Mouse (Mus musculus): ENCODE measurements at regions not wholly inside any gene's neighbourhood (a gene's known extent, or its start where the extent isn't known, plus 50 kb on each side); places are given as distances from the start of the nearest gene placed in this dataset.
A peak's percentile ranks its signal among the peaks of the same experiment; 100 is the strongest.

- ATAC-seq (ENCODE audit: insufficient read depth) (no peak), DNase-seq (peak; percentile 4)
- H3K4me2 ChIP-seq: no peak overlapping the region
- no peaks in the 10 kb centered on the region for H3K36me3 ChIP-seq (ENCODE audit: insufficient read depth)
- no peak overlapping the region for H3K9ac ChIP-seq
- H3K4me3 ChIP-seq (ENCODE audit: low read depth, low read length): no peak overlapping the region
- TF ChIP-seq CTCF (IDR thresholded peaks at IDR 0.05; ENCODE audit: low read depth): peak; percentile 40
- no peak overlapping the region for H3K27ac ChIP-seq (ENCODE audit: low read depth)
- WGBS: 65% methylated on average over 6 of the region's 6 CpGs
- H3K9me3 ChIP-seq (ENCODE audit: low read depth, low read length): no peaks in the 10 kb centered on the region
- H3K27me3 ChIP-seq (ENCODE audit: insufficient read depth, low read length): no peaks in the 10 kb centered on the region
- H3K4me1 ChIP-seq (ENCODE audit: insufficient read depth): no peaks in the 10 kb centered on the region
Measured at GRCm38 (mm10) chr8:113111665-113112064, 523.7 kb upstream of the Mon1b start.

GRCm38 (mm10) chr8:113114165-113114700, 521.2 kb upstream of the Mon1b start:
- peak; percentile 38; the same call in 1 of the 2 replicates for ATAC-seq (ENCODE audit: insufficient read depth)
- 39% methylated on average over 3 of the region's 3 CpGs for WGBS
- H3K27me3 ChIP-seq (ENCODE audit: insufficient read depth, low read length): no peaks in the 10 kb centered on the region
- H3K4me1 ChIP-seq (ENCODE audit: insufficient read depth): no peaks in the 10 kb centered on the region
- no peak overlapping the region for H3K9ac ChIP-seq
- H3K4me2 ChIP-seq: no peak overlapping the region
- peak; percentile 35 for DNase-seq
- H3K27ac ChIP-seq (ENCODE audit: low read depth): no peak overlapping the region
- TF ChIP-seq CTCF (IDR thresholded peaks at IDR 0.05; ENCODE audit: low read depth): no peak
- H3K36me3 ChIP-seq (ENCODE audit: insufficient read depth): no peaks in the 10 kb centered on the region
- no peaks in the 10 kb centered on the region for H3K9me3 ChIP-seq (ENCODE audit: low read depth, low read length)
- H3K4me3 ChIP-seq (ENCODE audit: low read depth, low read length): no peak overlapping the region

GRCm38 (mm10) chr8:113117241-113117640, 518.1 kb upstream of the Mon1b start:
- Histone ChIP-seq H3K4me2 (no peak overlapping the region), H3K4me3 (ENCODE audit: low read depth, low read length) (no peak overlapping the region), H3K9me3 (ENCODE audit: low read depth, low read length) (no peaks in the 10 kb centered on the region), H3K4me1 (ENCODE audit: insufficient read depth) (no peaks in the 10 kb centered on the region), H3K27ac (ENCODE audit: low read depth) (no peak overlapping the region), H3K9ac (no peak overlapping the region), H3K27me3 (ENCODE audit: insufficient read depth, low read length) (no peaks in the 10 kb centered on the region), H3K36me3 (ENCODE audit: insufficient read depth) (no peaks in the 10 kb centered on the region)
- TF ChIP-seq CTCF (IDR thresholded peaks at IDR 0.05; ENCODE audit: low read depth): no peak
- WGBS: 83% methylated on average over 9 of the region's 9 CpGs
- ATAC-seq (ENCODE audit: insufficient read depth) (no peak), DNase-seq (no peak)

GRCm38 (mm10) chr8:113125586-113125985, 509.8 kb upstream of the Mon1b start:
- Histone ChIP-seq H3K36me3 (ENCODE audit: insufficient read depth) (no peaks in the 10 kb centered on the region), H3K4me1 (ENCODE audit: insufficient read depth) (no peaks in the 10 kb centered on the region), H3K27me3 (ENCODE audit: insufficient read depth, low read length) (no peaks in the 10 kb centered on the region), H3K4me3 (ENCODE audit: low read depth, low read length) (no peak overlapping the region), H3K9ac (no peak overlapping the region), H3K27ac (ENCODE audit: low read depth) (no peak overlapping the region), H3K9me3 (ENCODE audit: low read depth, low read length) (no peaks in the 10 kb centered on the region), H3K4me2 (no peak overlapping the region)
- DNase-seq (no peak), ATAC-seq (ENCODE audit: insufficient read depth) (no peak)
- TF ChIP-seq CTCF (IDR thresholded peaks at IDR 0.05; ENCODE audit: low read depth): no peak
- WGBS: 34% methylated on average over 6 of the region's 6 CpGs

- Histone ChIP-seq H3K36me3 (ENCODE audit: insufficient read depth) (no peaks in the 10 kb centered on the region), H3K4me1 (ENCODE audit: insufficient read depth) (no peaks in the 10 kb centered on the region), H3K9ac (no peak overlapping the region), H3K27ac (ENCODE audit: low read depth) (no peak overlapping the region), H3K4me2 (no peak overlapping the region), H3K4me3 (ENCODE audit: low read depth, low read length) (no peak overlapping the region), H3K27me3 (ENCODE audit: insufficient read depth, low read length) (no peaks in the 10 kb centered on the region), H3K9me3 (ENCODE audit: low read depth, low read length) (no peaks in the 10 kb centered on the region)
- ATAC-seq (ENCODE audit: insufficient read depth): no peak
- no peak for DNase-seq
- TF ChIP-seq CTCF (IDR thresholded peaks at IDR 0.05; ENCODE audit: low read depth): no peak
Measured at GRCm38 (mm10) chr8:113137361-113137760, 498.0 kb upstream of the Mon1b start.

GRCm38 (mm10) chr8:113140021-113140420, 495.4 kb upstream of the Mon1b start:
- no peak for TF ChIP-seq CTCF (IDR thresholded peaks at IDR 0.05; ENCODE audit: low read depth)
- ATAC-seq (ENCODE audit: insufficient read depth): no peak
- Histone ChIP-seq H3K9ac (no peak overlapping the region), H3K27me3 (ENCODE audit: insufficient read depth, low read length) (no peaks in the 10 kb centered on the region), H3K36me3 (ENCODE audit: insufficient read depth) (no peaks in the 10 kb centered on the region), H3K27ac (ENCODE audit: low read depth) (no peak overlapping the region), H3K9me3 (ENCODE audit: low read depth, low read length) (no peaks in the 10 kb centered on the region), H3K4me3 (ENCODE audit: low read depth, low read length) (no peak overlapping the region), H3K4me2 (no peak overlapping the region), H3K4me1 (ENCODE audit: insufficient read depth) (no peaks in the 10 kb centered on the region)
- 74% methylated on average over 1 of the region's 1 CpGs for WGBS
- DNase-seq: no peak

- no peak for ATAC-seq (ENCODE audit: insufficient read depth)
- 74% methylated on average over 1 of the region's 1 CpGs for WGBS
- Histone ChIP-seq H3K4me3 (ENCODE audit: low read depth, low read length) (no peak overlapping the region), H3K9ac (no peak overlapping the region), H3K27me3 (ENCODE audit: insufficient read depth, low read length) (no peaks in the 10 kb centered on the region), H3K4me2 (no peak overlapping the region), H3K9me3 (ENCODE audit: low read depth, low read length) (no peaks in the 10 kb centered on the region), H3K27ac (ENCODE audit: low read depth) (no peak overlapping the region), H3K36me3 (ENCODE audit: insufficient read depth) (no peaks in the 10 kb centered on the region), H3K4me1 (ENCODE audit: insufficient read depth) (no peaks in the 10 kb centered on the region)
- DNase-seq: no peak
- TF ChIP-seq CTCF (IDR thresholded peaks at IDR 0.05; ENCODE audit: low read depth): no peak
Measured at GRCm38 (mm10) chr8:113141131-113141530, 494.3 kb upstream of the Mon1b start.

- Histone ChIP-seq H3K27me3 (ENCODE audit: insufficient read depth, low read length) (no peaks in the 10 kb centered on the region), H3K4me1 (ENCODE audit: insufficient read depth) (no peaks in the 10 kb centered on the region), H3K9me3 (ENCODE audit: low read depth, low read length) (no peaks in the 10 kb centered on the region), H3K4me2 (no peak overlapping the region), H3K27ac (ENCODE audit: low read depth) (no peak overlapping the region), H3K9ac (no peak overlapping the region), H3K36me3 (ENCODE audit: insufficient read depth) (no peaks in the 10 kb centered on the region), H3K4me3 (ENCODE audit: low read depth, low read length) (no peak overlapping the region)
- ATAC-seq (ENCODE audit: insufficient read depth) (no peak), DNase-seq (no peak)
- no peak for TF ChIP-seq CTCF (IDR thresholded peaks at IDR 0.05; ENCODE audit: low read depth)
- 83% methylated on average over 1 of the region's 1 CpGs for WGBS
Measured at GRCm38 (mm10) chr8:113176591-113176990, 458.8 kb upstream of the Mon1b start.

Measured in lung, embryonic 14.5 days (tissue).